Mouse (Mus musculus): ENCODE measurements around the gene Atp6v1fnb. TPM values are rescaled to one million over a fixed set of nuclear protein-coding genes. Genes with fewer than 3 reads are reported as not detected.

The Atp6v1fnb gene
- polyA plus RNA-seq (2012; ENCODE audit: insufficient read depth, low replicate concordance): 0.29 TPM in 1 of 2 replicates, not detected in the other

GRCm38 (mm10) chr6:29471137-29471536 is at the start of gene Atp6v1fnb:
Atp6v1fnb (plus strand) TSS chr6:29471437.
- Histone ChIP-seq H3K36me3 (replicated peaks; ENCODE audit: low read length) (peaks cover 40% of the 10 kb centered on the region), H3K4me3 (replicated peaks) (no peak within 1 kb of the TSS), H3K27me3 (replicated peaks) (peaks cover 12% of the 10 kb centered on the region), H3K4me1 (peaks cover 26% of the 10 kb centered on the region), H3K9me3 (no peaks in the 10 kb centered on the region)
- TF ChIP-seq GATA1 (IDR thresholded peaks at IDR 0.05; ENCODE audit: borderline replicate concordance, low read length) (no peak), FLI1 (IDR thresholded peaks at IDR 0.05; ENCODE audit: low read length) (no peak)

GRCm38 (mm10) chr6:29425118-29425517 is 46.1 kb upstream of the Atp6v1fnb start:
- H3K9me3 ChIP-seq: no peaks in the 10 kb centered on the region
- no peak overlapping the region for H3K4me3 ChIP-seq (replicated peaks)
- peaks cover 83% of the 10 kb centered on the region for H3K27me3 ChIP-seq (replicated peaks)
- H3K4me1 ChIP-seq: 0 out of 2 replicates have a peak, but pooled peaks cover 3% of the 10 kb centered on the region
- no peaks in the 10 kb centered on the region for H3K36me3 ChIP-seq (replicated peaks; ENCODE audit: low read length)
- TF ChIP-seq GATA1 (IDR thresholded peaks at IDR 0.05; ENCODE audit: borderline replicate concordance, low read length) (no peak), FLI1 (IDR thresholded peaks at IDR 0.05; ENCODE audit: low read length) (no peak)

GRCm38 (mm10) chr6:29426331-29426730 is 44.9 kb upstream of the Atp6v1fnb start:
- peaks cover 84% of the 10 kb centered on the region for H3K27me3 ChIP-seq (replicated peaks)
- TF ChIP-seq FLI1 (IDR thresholded peaks at IDR 0.05; ENCODE audit: low read length): no peak
- TF ChIP-seq GATA1 (IDR thresholded peaks at IDR 0.05; ENCODE audit: borderline replicate concordance, low read length): no peak
- H3K4me3 ChIP-seq (replicated peaks): no peak overlapping the region
- no peaks in the 10 kb centered on the region for H3K9me3 ChIP-seq
- no peaks in the 10 kb centered on the region for H3K36me3 ChIP-seq (replicated peaks; ENCODE audit: low read length)
- 0 out of 2 replicates have a peak, but pooled peaks cover 3% of the 10 kb centered on the region for H3K4me1 ChIP-seq

GRCm38 (mm10) chr6:29428171-29428570 is 43.1 kb upstream of the Atp6v1fnb start:
- TF ChIP-seq GATA1 (IDR thresholded peaks at IDR 0.05; ENCODE audit: borderline replicate concordance, low read length) (no peak), FLI1 (IDR thresholded peaks at IDR 0.05; ENCODE audit: low read length) (no peak)
- Histone ChIP-seq H3K4me1 (peaks cover 8% of the 10 kb centered on the region), H3K9me3 (no peaks in the 10 kb centered on the region)

GRCm38 (mm10) chr6:29430681-29431420 is 40.4 kb upstream of the Atp6v1fnb start:
- H3K4me1 ChIP-seq: peaks cover 35% of the 10 kb centered on the region
- no peaks in the 10 kb centered on the region for H3K36me3 ChIP-seq (replicated peaks; ENCODE audit: low read length)
- no peaks in the 10 kb centered on the region for H3K9me3 ChIP-seq
- TF ChIP-seq FLI1 (IDR thresholded peaks at IDR 0.05; ENCODE audit: low read length): no peak
- TF ChIP-seq GATA1 (IDR thresholded peaks at IDR 0.05; ENCODE audit: borderline replicate concordance, low read length): no peak
- H3K4me3 ChIP-seq (replicated peaks): no peak overlapping the region
- H3K27me3 ChIP-seq (replicated peaks): peaks cover 96% of the 10 kb centered on the region

More at GRCm38 (mm10) chr6:29428171-29428570, 43.1 kb upstream of the Atp6v1fnb start:
- Histone ChIP-seq H3K36me3 (replicated peaks; ENCODE audit: low read length) (no peaks in the 10 kb centered on the region), H3K4me3 (replicated peaks) (no peak overlapping the region), H3K27me3 (replicated peaks) (peaks cover 86% of the 10 kb centered on the region)

- TF ChIP-seq FLI1 (IDR thresholded peaks at IDR 0.05; ENCODE audit: low read length) (no peak), GATA1 (IDR thresholded peaks at IDR 0.05; ENCODE audit: borderline replicate concordance, low read length) (no peak)
- Histone ChIP-seq H3K4me3 (replicated peaks) (no peak overlapping the region), H3K27me3 (replicated peaks) (peaks cover 94% of the 10 kb centered on the region)
These were observed 39.8 kb upstream of the Atp6v1fnb start for GRCm38 (mm10) chr6:29431473-29431872.

GRCm38 (mm10) chr6:29432156-29432555 is 39.1 kb upstream of the Atp6v1fnb start:
- Histone ChIP-seq H3K4me1 (peaks cover 39% of the 10 kb centered on the region), H3K9me3 (no peaks in the 10 kb centered on the region)

More at GRCm38 (mm10) chr6:29431473-29431872, 39.8 kb upstream of the Atp6v1fnb start:
- no peaks in the 10 kb centered on the region for H3K9me3 ChIP-seq
- H3K4me1 ChIP-seq: peaks cover 39% of the 10 kb centered on the region
- H3K36me3 ChIP-seq (replicated peaks; ENCODE audit: low read length): no peaks in the 10 kb centered on the region

GRCm38 (mm10) chr6:29432676-29433037 is 38.6 kb upstream of the Atp6v1fnb start:
- Histone ChIP-seq H3K4me3 (replicated peaks) (no peak overlapping the region), H3K27me3 (replicated peaks) (peaks cover 93% of the 10 kb centered on the region), H3K4me1 (peaks cover 36% of the 10 kb centered on the region), H3K9me3 (no peaks in the 10 kb centered on the region), H3K36me3 (replicated peaks; ENCODE audit: low read length) (no peaks in the 10 kb centered on the region)
- TF ChIP-seq FLI1 (IDR thresholded peaks at IDR 0.05; ENCODE audit: low read length) (no peak), GATA1 (IDR thresholded peaks at IDR 0.05; ENCODE audit: borderline replicate concordance, low read length) (no peak)

More at GRCm38 (mm10) chr6:29432156-29432555, 39.1 kb upstream of the Atp6v1fnb start:
- peaks cover 94% of the 10 kb centered on the region for H3K27me3 ChIP-seq (replicated peaks)
- H3K36me3 ChIP-seq (replicated peaks; ENCODE audit: low read length): no peaks in the 10 kb centered on the region
- H3K4me3 ChIP-seq (replicated peaks): no peak overlapping the region
- TF ChIP-seq FLI1 (IDR thresholded peaks at IDR 0.05; ENCODE audit: low read length) (no peak), GATA1 (IDR thresholded peaks at IDR 0.05; ENCODE audit: borderline replicate concordance, low read length) (no peak)

- H3K27me3 ChIP-seq (replicated peaks): peaks cover 93% of the 10 kb centered on the region
- no peaks in the 10 kb centered on the region for H3K9me3 ChIP-seq
- no peaks in the 10 kb centered on the region for H3K36me3 ChIP-seq (replicated peaks; ENCODE audit: low read length)
- peak within 1 kb of the TSS; percentile 89 for H3K4me3 ChIP-seq (replicated peaks)
- H3K4me1 ChIP-seq: peaks cover 36% of the 10 kb centered on the region
- no peak for TF ChIP-seq GATA1 (IDR thresholded peaks at IDR 0.05; ENCODE audit: borderline replicate concordance, low read length)
- TF ChIP-seq FLI1 (IDR thresholded peaks at IDR 0.05; ENCODE audit: low read length): no peak
These were observed 38.0 kb upstream of the Atp6v1fnb start, which contains the start of gene Flnc for GRCm38 (mm10) chr6:29433038-29433803. Flnc (plus strand) TSS chr6:29433256.

All from megakaryocyte, embryonic 14.5 days (primary cell).